Mouse (Mus musculus) neural tube, embryonic 12.5 days (tissue): ENCODE data around the gene Acat2. TPM values are rescaled to one million over a fixed set of nuclear protein-coding genes. Genes with fewer than 3 reads are reported as not detected.
A peak's percentile ranks its signal among the peaks of the same experiment; 100 is the strongest.
"Not testable (repeated sequence)": the region's sequence is repeated elsewhere in the genome, so short reads cannot be mapped to it uniquely, and the experiment has no call there.

Source experiments
- ATAC-seq: fragments of 200-750 bp; cut with Nextera tagmentation; 2 replicates; pipeline ENCODE4 v1.8.0; 2017; ENCODE audit warnings: low read depth, mild to moderate bottlenecking, moderate TSS enrichment, moderate library complexity; ENCODE audit not compliant: low FRiP score
- H3K27ac ChIP-seq: fragments of 300-500 bp; sonication (generic); 2 replicates; pipeline ENCODE4 v1.5.1; 2016
- H3K27me3 ChIP-seq: fragments of 300-500 bp; sonication (generic); replicated peaks from 2 replicates; pipeline ENCODE4 v1.6.1; 2016; ENCODE audit warnings: mild to moderate bottlenecking
- H3K36me3 ChIP-seq: fragments of 300-500 bp; sonication (generic); 2 replicates; pipeline ENCODE4 v1.6.1; 2016; ENCODE audit warnings: mild to moderate bottlenecking
- H3K4me1 ChIP-seq: fragments of 300-500 bp; sonication (generic); 2 replicates; pipeline ENCODE4 v1.6.1; 2016
- H3K4me2 ChIP-seq: fragments of 300-500 bp; sonication (generic); replicated peaks from 2 replicates; pipeline ENCODE4 v1.6.1; 2016; ENCODE audit warnings: mild to moderate bottlenecking
- H3K4me3 ChIP-seq: fragments of 300-500 bp; sonication (generic); 2 replicates; pipeline ENCODE4 v1.5.1; 2016
- H3K9ac ChIP-seq: fragments of 300-500 bp; sonication (generic); 2 replicates; pipeline ENCODE4 v1.6.1; 2016; ENCODE audit warnings: mild to moderate bottlenecking
- H3K9me3 ChIP-seq: fragments of 300-500 bp; sonication (generic); 2 replicates; pipeline ENCODE4 v1.6.1; 2016; ENCODE audit warnings: mild to moderate bottlenecking
- WGBS: fragments of 180-500 bp; shearing (Covaris S2); methylation state at CpG from one replicate; pipeline ENCODE4 v1.1.7; 2016; 5-methylcytosine and 5-hydroxymethylcytosine counted together
- polyA plus RNA-seq: library from polyadenylated mRNA; unstranded; fragments of >200 nt; fragmentation: Nextera tagmentation; extraction: Ambion mirVana; gene quantifications from 2 replicates; pipeline ENCODE4 v1.2.1, GENCODE M21; 2016

Acat2 gene
- polyA plus RNA-seq, 1 experiment from 2014 or later, result 382 TPM

- Histone ChIP-seq H3K27me3 (no peaks in the 10 kb centered on the region), H3K27ac (no peak overlapping the region), H3K4me3 (no peak overlapping the region), H3K9ac (no peak overlapping the region), H3K9me3 (no peaks in the 10 kb centered on the region), H3K36me3 (peaks cover 70% of the 10 kb centered on the region), H3K4me2 (no peak overlapping the region), H3K4me1 (no peaks in the 10 kb centered on the region)
- 91% methylated on average over 5 of the region's 5 CpGs for WGBS
- ATAC-seq, result no peak
These were observed 10.9 kb downstream of the Acat2 start for GRCm38 (mm10) chr17:12949669-12950068.

- H3K4me1 ChIP-seq, result peaks cover 6% of the 10 kb centered on the region
- H3K36me3 ChIP-seq, result peaks cover 45% of the 10 kb centered on the region
- H3K27ac ChIP-seq, result no peak overlapping the region
- no peak overlapping the region for H3K9ac ChIP-seq
- WGBS, result 93% methylated on average over 6 of the region's 6 CpGs
- no peaks in the 10 kb centered on the region for H3K27me3 ChIP-seq
- H3K4me2 ChIP-seq, result no peak overlapping the region
- no peaks in the 10 kb centered on the region for H3K9me3 ChIP-seq
- no peak for ATAC-seq
- no peak overlapping the region for H3K4me3 ChIP-seq
These were observed 17.9 kb downstream of the Acat2 start for GRCm38 (mm10) chr17:12942459-12943162.

- WGBS, result 79% methylated on average over 8 of the region's 8 CpGs
- Histone ChIP-seq H3K27ac (no peak overlapping the region), H3K9ac (no peak overlapping the region), H3K4me3 (no peak overlapping the region), H3K4me1 (peaks cover 6% of the 10 kb centered on the region), H3K36me3 (peaks cover 39% of the 10 kb centered on the region), H3K27me3 (no peaks in the 10 kb centered on the region), H3K9me3 (no peaks in the 10 kb centered on the region), H3K4me2 (no peak overlapping the region)
- no peak for ATAC-seq
These were observed 18.8 kb downstream of the Acat2 start for GRCm38 (mm10) chr17:12941543-12942260.

- Histone ChIP-seq H3K9ac (peak within 1 kb of the TSS; percentile 5; the same call in 1 of the 2 replicates), H3K4me2 (peak within 1 kb of the TSS; percentile 45), H3K9me3 (no peaks in the 10 kb centered on the region), H3K27ac (no peak within 1 kb of the TSS), H3K4me3 (no peak within 1 kb of the TSS), H3K36me3 (peaks cover 29% of the 10 kb centered on the region), H3K4me1 (peaks cover 6% of the 10 kb centered on the region), H3K27me3 (no peaks in the 10 kb centered on the region)
- WGBS, result 15% methylated on average over 27 of the region's 27 CpGs
- ATAC-seq, result peak; percentile 37; the same call in 1 of the 2 replicates
These were observed 20.3 kb downstream of the Acat2 start, which contains the start of gene Acat3 for GRCm38 (mm10) chr17:12940151-12940805. Acat3 (minus strand) TSS chr17:12940600.

- 0 out of 2 replicates have a peak overlapping the region, but pooled peaks have one; percentile 5 for H3K9ac ChIP-seq
- H3K36me3 ChIP-seq, result peaks cover 22% of the 10 kb centered on the region
- not testable (repeated sequence) for H3K27me3 ChIP-seq, H3K4me3 ChIP-seq, H3K4me1 ChIP-seq, H3K27ac ChIP-seq, H3K9me3 ChIP-seq
- 41% methylated on average over 3 of the region's 12 CpGs for WGBS
- H3K4me2 ChIP-seq, result peak overlapping the region; percentile 45
- peak; percentile 50; the same call in 1 of the 2 replicates for ATAC-seq
These were observed 21.0 kb downstream of the Acat2 start for GRCm38 (mm10) chr17:12939377-12940148.

GRCm38 (mm10) chr17:12938077-12938476, 22.5 kb downstream of the Acat2 start:
- Histone ChIP-seq H3K27me3 (no peaks in the 10 kb centered on the region), H3K4me3 (no peak overlapping the region), H3K36me3 (peaks cover 11% of the 10 kb centered on the region), H3K9me3 (no peaks in the 10 kb centered on the region), H3K4me2 (no peak overlapping the region), H3K27ac (no peak overlapping the region), H3K9ac (no peak overlapping the region), H3K4me1 (peaks cover 6% of the 10 kb centered on the region)
- ATAC-seq, result no peak
- 61% methylated on average over 2 of the region's 2 CpGs for WGBS

- Histone ChIP-seq H3K4me3 (no peak overlapping the region), H3K9me3 (no peaks in the 10 kb centered on the region), H3K4me2 (no peak overlapping the region), H3K36me3 (peaks cover 5% of the 10 kb centered on the region), H3K27ac (no peak overlapping the region), H3K9ac (no peak overlapping the region), H3K27me3 (no peaks in the 10 kb centered on the region), H3K4me1 (peaks cover 6% of the 10 kb centered on the region)
- 91% methylated on average over 2 of the region's 2 CpGs for WGBS
- ATAC-seq, result no peak
These were observed 23.1 kb downstream of the Acat2 start for GRCm38 (mm10) chr17:12937412-12937970.

GRCm38 (mm10) chr17:12935719-12936118, 24.8 kb downstream of the Acat2 start:
- H3K4me2 ChIP-seq, result no peak overlapping the region
- no peak overlapping the region for H3K27ac ChIP-seq
- no peak overlapping the region for H3K4me3 ChIP-seq
- 63% methylated on average over 4 of the region's 4 CpGs for WGBS
- H3K9ac ChIP-seq, result no peak overlapping the region
- H3K4me1 ChIP-seq, result peaks cover 6% of the 10 kb centered on the region
- H3K27me3 ChIP-seq, result no peaks in the 10 kb centered on the region
- no peak for ATAC-seq
- no peaks in the 10 kb centered on the region for H3K36me3 ChIP-seq
- H3K9me3 ChIP-seq, result no peaks in the 10 kb centered on the region

GRCm38 (mm10) chr17:12931576-12931975, 29.0 kb downstream of the Acat2 start:
- not testable (repeated sequence) for H3K27me3 ChIP-seq, H3K4me1 ChIP-seq, H3K9ac ChIP-seq, ATAC-seq, H3K9me3 ChIP-seq, H3K27ac ChIP-seq, H3K36me3 ChIP-seq, H3K4me2 ChIP-seq, H3K4me3 ChIP-seq
- WGBS, result 89% methylated on average over 5 of the region's 5 CpGs

GRCm38 (mm10) chr17:12925703-12926180, 34.8 kb downstream of the Acat2 start:
- Histone ChIP-seq H3K4me1 (no peaks in the 10 kb centered on the region), H3K27ac (no peak overlapping the region), H3K9ac (no peak overlapping the region), H3K4me3 (no peak overlapping the region), H3K36me3 (peaks cover 63% of the 10 kb centered on the region), H3K27me3 (no peaks in the 10 kb centered on the region), H3K4me2 (no peak overlapping the region), H3K9me3 (no peaks in the 10 kb centered on the region)
- WGBS, result 92% methylated on average over 8 of the region's 8 CpGs
- ATAC-seq, result no peak

GRCm38 (mm10) chr17:12925001-12925400, 35.5 kb downstream of the Acat2 start:
- 92% methylated on average over 3 of the region's 3 CpGs for WGBS
- H3K36me3 ChIP-seq, result peaks cover 71% of the 10 kb centered on the region
- H3K9me3 ChIP-seq, result no peaks in the 10 kb centered on the region
- H3K4me1 ChIP-seq, result no peaks in the 10 kb centered on the region
- ATAC-seq, result no peak
- no peak overlapping the region for H3K9ac ChIP-seq
- no peak overlapping the region for H3K4me2 ChIP-seq
- no peak overlapping the region for H3K27ac ChIP-seq
- no peak overlapping the region for H3K4me3 ChIP-seq
- no peaks in the 10 kb centered on the region for H3K27me3 ChIP-seq
